7 mouse cellular contexts compared by ENCODE assay signal in the genomic region with DNA sequence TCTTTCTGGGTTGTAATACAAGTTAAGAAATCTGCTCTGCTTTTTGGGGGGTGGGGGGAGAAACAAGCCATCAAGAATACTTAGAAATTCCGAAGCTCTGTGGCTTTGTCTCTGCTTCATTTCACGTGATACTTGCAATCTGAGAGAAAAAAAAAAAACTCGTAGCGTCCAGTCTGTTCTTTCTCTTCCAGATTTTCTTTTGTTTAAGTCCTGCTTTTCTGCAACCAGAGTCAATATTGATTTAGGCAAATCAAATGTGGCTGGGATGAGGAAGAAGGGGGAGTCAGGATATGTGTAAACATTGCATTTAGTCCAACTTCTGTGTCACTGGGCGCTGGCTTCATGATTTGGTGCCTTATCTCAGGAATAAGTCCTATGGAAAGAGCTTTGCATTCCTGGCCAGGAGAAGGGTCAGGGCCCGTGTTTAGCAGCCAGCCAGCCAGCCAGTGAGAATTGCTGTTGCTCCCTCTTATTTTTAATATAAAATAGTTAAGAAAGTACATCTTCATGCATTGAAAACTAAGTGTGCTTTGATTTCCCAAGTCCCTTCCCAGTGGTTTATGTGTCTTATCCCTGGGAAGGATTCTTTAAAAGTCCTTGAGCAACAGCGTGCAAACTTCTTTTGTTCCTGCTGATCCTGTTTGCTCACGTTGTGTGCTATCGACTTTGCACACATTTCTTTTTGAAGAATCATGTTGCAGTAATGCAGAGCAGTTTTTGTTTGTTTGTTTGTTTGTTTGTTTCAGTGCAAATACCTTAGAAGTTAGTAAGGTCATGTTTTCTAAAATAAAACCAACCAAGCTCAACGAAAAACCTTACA.
DNase-seq lines count a peak whose midpoint lies in the region; ATAC-seq and TF ChIP-seq lines count a peak whose summit lies in the region.

No protein-coding gene starts in this region.

- no peak for TF ChIP-seq POLR2A in bone marrow macrophage, adult 2 months (IDR thresholded peaks at IDR 0.05; ENCODE audit: borderline replicate concordance, low read depth, low read length)
- peak; percentile 22 for TF ChIP-seq POLR2A in embryonic fibroblast, embryonic 13.5 days (IDR thresholded peaks at IDR 0.05; ENCODE audit: low read depth, low read length)

- DNase-seq in heart, postnatal 36 days = peak; percentile 46 to 65
- DNase-seq in limb, embryonic 11.5 days (ENCODE audit: low spot score) = peak; percentile 69
- peak; percentile 55 for DNase-seq in mesoderm, embryonic 11.5 days (ENCODE audit: low read depth, low spot score)
- peak; percentile 49 for DNase-seq in testis, postnatal 10 days (ENCODE audit: low spot score)
- DNase-seq in layer of hippocampus, adult 8-10 months (ENCODE audit: low spot score in 2 of 2) = no peak

- no peak for TF ChIP-seq CTCF in bone marrow macrophage, adult 2 months (IDR thresholded peaks at IDR 0.05; ENCODE audit: low read depth, low read length)
- TF ChIP-seq CTCF in embryonic fibroblast, embryonic 13.5 days (IDR thresholded peaks at IDR 0.05; ENCODE audit: borderline replicate concordance, insufficient read depth, low read length) = no peak

- no peaks in the 10 kb centered on the region for H3K27me3 ChIP-seq in limb, embryonic 11.5 days (ENCODE audit: control insufficient read depth, insufficient read depth, low read length)

- intact Hi-C loops in heart, postnatal 36 days (cut with DNase I) = loop anchor here (2.0 to 10.0 kb wide), 9 partner anchors 42 to 827 kb away; a partner anchor contains a TSS

- ATAC-seq in limb, embryonic 11.5 days (ENCODE audit: insufficient number of reproducible peaks, low FRiP score, low TSS enrichment, low read depth) = no peak

- peak overlapping the region; percentile 90 for H3K4me3 ChIP-seq in bone marrow macrophage, adult 2 months (ENCODE audit: insufficient read depth, low read length)
- peak overlapping the region; percentile 47 for H3K4me3 ChIP-seq in embryonic fibroblast, embryonic 13.5 days (ENCODE audit: insufficient read depth, low read length)
- H3K4me3 ChIP-seq in limb, embryonic 11.5 days (ENCODE audit: low read depth, low read length) = peak overlapping the region; percentile 41

- H3K9ac ChIP-seq in limb, embryonic 11.5 days (ENCODE audit: low read length) = peak overlapping the region; percentile 73

- peak overlapping the region; percentile 98 for H3K27ac ChIP-seq in bone marrow macrophage, adult 2 months (ENCODE audit: insufficient read depth, low read depth, low read length)
- H3K27ac ChIP-seq in embryonic fibroblast, embryonic 13.5 days (ENCODE audit: insufficient read depth, low read length) = peak overlapping the region; percentile 71
- peak overlapping the region; percentile 92 for H3K27ac ChIP-seq in limb, embryonic 11.5 days (replicated peaks; ENCODE audit: low read depth, low read length)

- H3K36me3 ChIP-seq in limb, embryonic 11.5 days (ENCODE audit: control insufficient read depth, insufficient read depth, low read length) = peaks cover 4% of the 10 kb centered on the region; the same call in 1 of the 2 replicates

- H3K9me3 ChIP-seq in limb, embryonic 11.5 days (ENCODE audit: control insufficient read depth, low read length) = no peaks in the 10 kb centered on the region; the same call in 1 of the 2 replicates

- peak overlapping the region; percentile 41 for H3K4me2 ChIP-seq in limb, embryonic 11.5 days (ENCODE audit: low read depth, severe bottlenecking)

- H3K4me1 ChIP-seq in bone marrow macrophage, adult 2 months (ENCODE audit: control insufficient read depth, insufficient read depth, low read length) = peaks cover 13% of the 10 kb centered on the region
- no peaks in the 10 kb centered on the region for H3K4me1 ChIP-seq in embryonic fibroblast, embryonic 13.5 days (ENCODE audit: control insufficient read depth, insufficient read depth, low read length)
- no peaks in the 10 kb centered on the region for H3K4me1 ChIP-seq in limb, embryonic 11.5 days (ENCODE audit: control insufficient read depth, insufficient read depth, low read length)

- 22% methylated on average over 10 of the region's 10 CpGs for WGBS in limb, embryonic 11.5 days

Comparison
In these comparisons a context has a peak if more than half of its experiments do, and no peak if none do; other contexts are left out.
1. DNase-seq: peak in heart, postnatal 36 days (2 of 2), limb, embryonic 11.5 days (single experiment), mesoderm, embryonic 11.5 days (single experiment) and testis, postnatal 10 days (single experiment); none in layer of hippocampus, adult 8-10 months (0 of 2).
2. Peak in every context shown above with its lines, with median percentiles within 50 percentile points of each other: H3K27ac ChIP-seq and H3K4me3 ChIP-seq.